Mouse (Mus musculus): ENCODE results near the gene Ankrd33.

Gene Ankrd33

GRCm38 (mm10) chr15:101086451-101086850 lies 29.1 kb upstream of the Ankrd33 start:
- no peak for DNase-seq (ENCODE audit: low spot score)

DNA sequence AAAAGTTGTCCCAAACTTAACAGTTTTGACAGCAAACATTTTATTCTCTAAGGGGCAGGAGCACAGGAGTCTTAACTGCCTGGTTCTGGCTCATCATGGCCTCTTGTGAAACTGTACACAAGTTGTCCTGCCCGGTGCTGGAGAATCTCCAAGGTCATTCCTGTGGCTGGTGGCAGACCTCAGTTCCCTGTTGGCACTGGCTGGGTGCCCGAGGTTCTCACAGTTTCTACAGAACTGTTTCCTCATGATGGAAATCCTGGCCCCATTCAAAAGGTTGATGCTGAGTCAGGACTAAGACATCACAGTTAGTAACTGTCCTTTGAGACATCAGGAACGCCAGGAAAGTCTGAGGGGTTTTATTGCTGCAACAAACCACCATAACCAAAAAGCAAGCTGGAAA lies 28.6 kb upstream of the Ankrd33 start:
- DNase-seq (ENCODE audit: low spot score) = no peak

DNA sequence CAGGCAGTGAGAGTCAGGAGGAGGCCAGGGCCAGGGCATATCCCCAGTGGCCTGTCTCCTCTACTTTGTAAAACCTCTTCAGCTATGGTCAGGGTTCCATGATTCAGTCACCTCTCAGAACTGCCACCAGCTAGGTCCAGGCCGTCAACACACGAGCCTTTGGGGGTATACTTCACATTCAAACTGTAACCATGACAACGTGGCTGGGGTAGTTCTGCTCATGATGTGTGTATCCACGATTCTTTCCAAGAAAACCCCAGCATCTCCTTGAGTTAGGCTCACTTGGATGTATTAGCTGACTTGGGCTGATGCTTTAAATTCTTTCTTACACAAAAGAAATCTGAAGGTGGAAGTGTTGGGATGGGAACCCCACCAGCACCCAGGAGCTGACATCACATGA lies 27.3 kb upstream of the Ankrd33 start:
- DNase-seq (ENCODE audit: low spot score) = no peak

GRCm38 (mm10) chr15:101091551-101091950 lies 24.0 kb upstream of the Ankrd33 start:
- no peak for DNase-seq (ENCODE audit: low spot score)

- peak; percentile 71 for DNase-seq (ENCODE audit: low spot score)
Measured at GRCm38 (mm10) chr15:101092121-101092828, 23.3 kb upstream of the Ankrd33 start.

- DNase-seq (ENCODE audit: low spot score) = peak; percentile 98
Measured at GRCm38 (mm10) chr15:101092829-101093648, 22.5 kb upstream of the Ankrd33 start.

GRCm38 (mm10) chr15:101093988-101094387 lies 21.6 kb upstream of the Ankrd33 start:
- DNase-seq (ENCODE audit: low spot score) = peak; percentile 88

DNA sequence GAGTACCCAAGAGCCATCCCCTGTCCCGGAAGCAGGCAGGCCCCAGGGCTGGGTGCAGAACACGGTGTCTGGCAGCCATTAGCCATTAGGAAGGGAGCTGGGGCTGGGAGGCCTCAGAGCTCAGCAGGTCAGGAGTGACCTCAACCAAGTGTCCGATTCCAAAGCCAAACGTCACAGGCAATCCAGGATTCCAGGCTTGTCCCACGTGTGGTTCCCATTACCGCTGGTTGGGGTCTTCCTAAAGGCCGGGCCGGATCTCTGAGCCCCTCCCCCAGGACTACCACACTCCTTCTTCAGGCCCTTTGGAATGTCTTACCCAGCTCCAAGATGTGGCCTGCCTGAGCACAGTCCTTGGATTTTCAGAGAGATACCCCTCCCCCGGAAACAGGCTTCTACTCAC lies 20.6 kb upstream of the Ankrd33 start:
- DNase-seq (ENCODE audit: low spot score) = no peak

- no peak for DNase-seq (ENCODE audit: low spot score)
Measured at GRCm38 (mm10) chr15:101095392-101095791, 20.2 kb upstream of the Ankrd33 start.

DNA sequence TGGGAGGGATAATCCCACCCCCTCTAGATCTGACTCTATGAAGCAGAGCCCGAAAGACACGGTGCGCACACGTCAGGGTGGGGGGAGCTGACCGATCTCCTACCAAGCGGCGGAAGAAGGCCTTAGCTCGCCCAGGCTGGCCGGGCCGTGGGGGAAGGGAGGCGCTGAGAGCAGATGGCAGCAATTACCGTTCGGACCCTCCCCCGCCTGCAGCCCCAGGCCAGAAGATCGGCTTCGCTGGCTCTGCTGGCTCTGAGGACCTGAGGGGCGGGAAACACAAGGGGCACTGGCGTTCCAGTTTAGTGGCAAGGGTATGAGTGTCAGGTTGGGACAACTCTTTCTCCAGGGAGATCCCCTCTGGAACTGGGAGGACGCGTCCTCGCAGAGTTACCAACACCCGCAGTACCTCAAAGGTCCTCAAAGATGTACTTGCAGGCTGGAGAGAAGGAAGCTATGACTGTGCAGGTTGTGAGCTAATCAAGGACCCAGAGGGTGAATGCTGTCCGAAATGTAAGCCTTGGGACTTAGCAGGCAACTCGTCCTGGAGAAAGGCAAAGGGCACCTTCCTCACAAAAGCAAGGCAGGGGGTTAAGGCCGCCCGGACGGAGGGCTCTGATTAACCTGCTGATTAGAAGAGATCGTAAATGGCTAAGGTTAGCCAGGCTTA lies 17.4 kb upstream of the Ankrd33 start:
- peak; percentile 92 for DNase-seq (ENCODE audit: low spot score)

DNA sequence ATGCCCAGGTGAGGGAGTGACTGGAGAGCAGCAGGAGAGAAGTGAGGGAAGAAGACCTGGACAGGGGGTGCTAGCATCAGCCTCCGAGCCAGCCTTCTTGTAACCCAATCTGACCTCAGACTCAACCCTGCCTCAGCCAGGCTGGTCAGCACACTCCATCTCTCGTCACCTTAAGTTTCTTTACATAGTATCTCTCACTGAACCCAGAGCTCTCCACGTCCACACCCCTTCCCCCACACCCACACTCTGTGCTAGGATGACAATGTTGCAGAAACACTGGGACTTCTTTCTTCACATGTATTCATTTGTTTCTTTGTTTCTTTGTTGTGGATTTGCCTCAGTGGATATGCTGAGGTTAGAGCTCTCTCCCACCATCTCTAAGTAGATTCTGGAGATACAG lies 14.6 kb upstream of the Ankrd33 start:
- DNase-seq (ENCODE audit: low spot score) = no peak

GRCm38 (mm10) chr15:101103605-101104304 lies 11.8 kb upstream of the Ankrd33 start:
- no peak for DNase-seq (ENCODE audit: low spot score)

- peak; percentile 95 for DNase-seq (ENCODE audit: low spot score)
Measured at GRCm38 (mm10) chr15:101105496-101105994, 10.0 kb upstream of the Ankrd33 start.

DNA sequence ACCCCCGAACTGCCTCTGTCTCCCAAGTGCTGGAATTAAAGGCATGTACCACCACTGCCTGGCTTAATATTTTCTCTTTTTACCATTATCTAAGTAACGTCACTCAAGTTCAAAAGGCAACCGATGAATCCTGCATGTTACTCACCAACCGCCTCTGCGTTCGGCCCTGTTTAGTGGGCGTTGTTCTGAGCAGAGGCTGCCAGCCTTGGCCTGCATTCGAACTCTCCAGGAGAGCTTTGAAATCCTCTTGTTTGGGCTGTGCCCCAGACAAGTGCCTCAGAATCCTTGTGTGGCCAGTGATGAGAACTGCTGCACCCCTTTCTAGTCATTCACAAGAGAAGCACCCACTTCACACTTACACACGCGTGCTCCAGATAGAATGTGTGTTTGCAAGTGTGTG lies 9.5 kb upstream of the Ankrd33 start:
- no peak for DNase-seq (ENCODE audit: low spot score)

GRCm38 (mm10) chr15:101107906-101108671 lies 7.5 kb upstream of the Ankrd33 start:
- no peak for DNase-seq (ENCODE audit: low spot score)

- peak; percentile 74 for DNase-seq (ENCODE audit: low spot score)
Measured at GRCm38 (mm10) chr15:101113176-101113575, 2.4 kb upstream of the Ankrd33 start.

DNA sequence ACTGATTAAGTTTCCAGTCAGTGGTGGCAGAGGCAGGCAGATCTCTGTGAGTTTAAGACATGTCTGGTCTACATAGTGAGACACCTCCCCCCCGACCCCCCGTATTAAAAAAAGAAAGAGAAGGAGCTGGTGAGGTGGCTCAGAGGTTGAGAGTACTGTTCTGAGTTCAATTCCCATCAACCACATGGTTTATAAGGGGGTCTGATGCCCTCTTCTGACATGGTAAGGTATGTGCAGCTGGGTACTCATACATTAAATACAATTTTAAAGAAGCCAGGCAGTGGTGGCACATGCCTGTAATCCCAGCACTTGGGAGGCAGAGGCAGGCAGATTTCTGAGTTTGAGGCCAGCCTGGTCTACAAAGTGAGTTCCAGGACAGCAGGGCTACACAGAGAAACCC lies 1.8 kb upstream of the Ankrd33 start:
- DNase-seq (ENCODE audit: low spot score) = peak; percentile 50

GRCm38 (mm10) chr15:101118399-101119125 lies 3.0 kb downstream of the Ankrd33 start:
- peak; percentile 70 for DNase-seq (ENCODE audit: low spot score)

DNA sequence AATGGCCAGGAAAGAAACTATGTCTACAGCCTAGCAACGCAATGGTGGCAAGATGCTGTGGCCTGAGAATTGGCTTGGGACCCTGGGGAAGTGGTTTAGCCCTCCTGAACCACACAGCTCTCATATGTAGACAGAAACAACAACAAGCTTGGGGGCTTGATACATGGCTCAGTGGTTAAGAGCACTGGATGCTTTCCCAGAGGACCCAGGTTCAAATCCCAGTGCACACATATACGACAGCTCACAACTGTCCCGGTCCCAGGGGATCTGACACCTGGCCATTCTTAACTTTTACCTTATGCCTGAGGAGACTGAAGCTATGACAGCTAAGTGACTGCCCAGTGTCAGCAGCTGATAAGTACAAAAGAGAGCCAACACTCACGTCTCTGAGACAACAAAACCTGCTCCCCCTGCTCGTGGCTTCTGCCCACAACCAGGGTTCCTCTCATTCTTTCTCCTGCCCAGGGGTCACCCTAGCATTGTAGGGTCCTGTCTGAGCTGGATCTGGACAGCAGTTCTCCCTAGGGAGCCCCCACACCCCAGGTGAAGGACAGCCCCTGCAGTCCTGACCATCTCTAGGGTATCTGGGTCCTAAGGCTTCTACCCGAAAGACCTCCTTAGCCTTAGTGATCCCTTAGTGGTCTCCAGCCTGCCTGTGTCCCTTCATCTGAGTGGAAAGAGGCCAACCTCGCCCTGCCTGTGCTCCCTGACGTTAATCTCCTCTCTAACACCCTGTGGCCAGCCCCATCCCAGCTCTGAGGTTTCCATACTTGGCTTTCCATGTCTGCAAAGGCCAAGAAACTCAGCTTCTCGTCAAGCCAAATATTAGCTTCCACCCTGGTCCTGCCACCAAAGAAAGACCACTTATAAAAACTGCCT lies 6.1 kb downstream of the Ankrd33 start:
- DNase-seq (ENCODE audit: low spot score) = no peak

DNA sequence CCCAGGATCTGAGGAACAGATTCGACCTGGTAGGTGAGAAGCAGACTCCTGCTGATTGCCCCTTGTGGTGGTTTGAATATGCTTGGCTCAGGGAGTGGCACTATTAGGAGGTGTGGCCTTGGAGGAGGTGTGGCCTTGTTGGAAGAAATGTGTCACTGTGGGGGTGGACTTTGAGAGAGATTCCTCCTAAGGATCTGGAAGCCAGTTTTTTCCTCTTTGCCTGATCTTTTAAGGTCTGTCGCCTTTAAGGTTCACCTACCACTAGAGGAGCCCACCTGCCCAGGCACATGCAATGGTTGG lies 6.7 kb downstream of the Ankrd33 start:
- DNase-seq (ENCODE audit: low spot score) = no peak

All from MN1 (cell line).